Mouse (Mus musculus): ENCODE measurements around the gene Grip1. TPM values are rescaled to one million over a fixed set of nuclear protein-coding genes. Genes with fewer than 3 reads are reported as not detected.

Gene Grip1
- total RNA-seq, 2 experiments from 2014 or later, result 20.3 to 22.2 TPM

GRCm38 (mm10) chr10:120136020-120136562, 682.5 kb downstream of the Grip1 start:
- no peak for DNase-seq (ENCODE audit: extremely low spot score in 1 of 2, low spot score in 2 of 2)
- H3K27ac ChIP-seq, result no peak overlapping the region
- no peak for TF ChIP-seq CTCF (IDR thresholded peaks at IDR 0.05)
- no peak overlapping the region for H3K4me3 ChIP-seq
- intact Hi-C loops (cut with DNase I), result no loop called here

Other genes with a start within 250 kb of the Grip1 start
- gene Cand1, start 213.8 kb upstream of the Grip1 start, total RNA-seq (2021), result 100 to 1,000 TPM; 144 to 158 TPM

All from left cerebral cortex, adult 2 months (tissue).